Mouse (Mus musculus): Measurements from ENCODE around the gene Sipa1l1. TPM values are rescaled to one million over a fixed set of nuclear protein-coding genes. Genes with fewer than 3 reads are reported as not detected.

The Sipa1l1 gene
- polyA plus RNA-seq, 1 experiment: 181 TPM

DNA sequence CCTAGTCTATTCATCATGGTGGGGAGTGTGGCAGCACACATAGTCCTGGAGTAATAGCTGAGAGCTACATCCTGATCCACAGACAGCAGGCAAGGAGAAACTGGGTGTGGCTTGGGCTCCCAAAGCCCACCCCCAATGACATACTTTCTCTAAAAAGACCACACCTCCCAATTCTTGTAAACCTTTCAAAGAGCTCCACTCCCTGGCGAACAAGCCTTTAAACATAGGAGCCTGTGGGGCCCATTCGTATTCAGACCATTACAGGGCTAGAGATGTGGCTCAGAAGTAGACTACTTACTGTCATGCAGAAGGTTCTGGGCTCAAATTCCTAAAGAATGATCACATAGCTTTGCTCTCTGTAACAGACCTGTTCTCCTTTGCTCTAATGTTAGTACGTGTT is 156.4 kb downstream of the Sipa1l1 start:
- DNase-seq (ENCODE audit: extremely low spot score in 1 of 2, low spot score in 1 of 2): no peak

DNA sequence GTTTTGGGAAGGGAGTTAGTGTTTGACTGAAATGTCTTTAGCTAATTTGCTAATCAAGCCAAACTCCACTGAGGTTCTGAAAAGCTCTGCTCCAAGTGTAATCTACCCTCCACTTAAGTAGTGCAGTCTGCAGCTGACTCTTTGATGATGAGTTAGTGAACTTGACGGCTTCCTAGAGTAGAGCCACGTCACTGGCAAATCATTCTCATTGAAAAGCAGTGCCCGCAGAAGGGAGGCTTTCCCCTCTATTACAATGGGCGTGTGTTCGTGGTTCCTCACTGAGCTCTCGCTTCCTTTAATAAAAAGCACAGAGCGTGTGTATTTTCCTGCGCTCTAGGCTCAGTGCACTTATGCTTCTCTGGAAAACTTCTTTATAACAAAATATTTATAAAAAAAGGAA is 157.3 kb downstream of the Sipa1l1 start:
- DNase-seq (ENCODE audit: extremely low spot score in 1 of 2, low spot score in 1 of 2): no peak

DNA sequence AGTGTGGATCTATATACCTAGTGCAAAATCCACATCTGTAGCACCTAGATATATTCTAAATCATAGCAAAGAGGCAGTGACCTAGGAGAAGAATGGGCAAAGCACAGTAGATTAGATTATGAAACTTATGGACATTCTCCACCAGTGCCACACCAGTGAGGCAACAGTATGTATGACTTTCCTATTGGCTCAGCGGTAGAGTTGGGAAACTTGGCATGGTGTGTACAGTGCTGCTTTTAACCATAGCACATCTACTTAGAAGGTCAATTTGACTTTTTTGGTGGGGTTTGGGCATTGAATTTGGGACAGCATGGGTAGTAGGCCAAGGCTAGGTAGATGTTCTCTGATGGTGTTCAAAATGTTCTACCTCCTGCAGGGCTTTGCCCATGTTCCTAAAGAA is 159.0 kb downstream of the Sipa1l1 start:
- DNase-seq (ENCODE audit: extremely low spot score in 1 of 2, low spot score in 1 of 2): no peak

DNA sequence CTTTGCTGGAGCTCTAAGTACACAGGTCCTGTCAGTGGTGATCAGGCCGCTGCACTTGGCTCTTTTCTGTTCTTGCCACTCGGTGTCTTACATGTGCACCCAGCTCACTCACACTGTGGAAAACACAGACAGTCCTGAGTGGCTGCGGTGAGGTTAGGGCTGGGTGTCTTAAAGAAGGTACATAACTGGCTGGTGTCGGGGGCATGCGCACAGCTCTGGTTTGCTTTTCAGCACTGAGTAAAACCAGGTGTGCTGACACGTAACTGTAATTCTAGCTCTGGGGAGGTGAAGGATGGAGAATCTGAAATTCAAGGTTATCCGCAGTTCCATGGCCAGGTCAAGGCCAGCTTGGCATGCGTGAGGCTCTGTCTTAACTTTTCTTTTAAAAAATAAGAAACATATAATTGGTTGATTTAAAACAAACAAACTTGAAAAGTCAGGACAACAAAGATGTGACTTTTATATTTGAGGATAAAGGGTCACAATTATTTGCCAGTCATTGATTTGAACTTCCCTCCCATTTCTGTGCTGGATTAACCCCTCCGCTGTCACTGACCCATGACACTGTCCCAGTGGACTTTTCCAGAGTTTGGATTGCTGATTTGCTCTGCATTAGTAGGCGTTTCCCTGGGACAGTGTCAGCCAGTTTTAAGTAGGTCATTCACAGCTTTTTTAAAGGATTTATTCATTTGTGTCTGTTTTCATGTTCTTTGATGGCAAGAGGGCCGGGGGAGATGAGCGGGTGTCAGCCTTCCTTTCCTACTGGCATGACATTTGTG is 163.9 kb downstream of the Sipa1l1 start:
- no peak for DNase-seq (ENCODE audit: extremely low spot score in 1 of 2, low spot score in 1 of 2)

DNA sequence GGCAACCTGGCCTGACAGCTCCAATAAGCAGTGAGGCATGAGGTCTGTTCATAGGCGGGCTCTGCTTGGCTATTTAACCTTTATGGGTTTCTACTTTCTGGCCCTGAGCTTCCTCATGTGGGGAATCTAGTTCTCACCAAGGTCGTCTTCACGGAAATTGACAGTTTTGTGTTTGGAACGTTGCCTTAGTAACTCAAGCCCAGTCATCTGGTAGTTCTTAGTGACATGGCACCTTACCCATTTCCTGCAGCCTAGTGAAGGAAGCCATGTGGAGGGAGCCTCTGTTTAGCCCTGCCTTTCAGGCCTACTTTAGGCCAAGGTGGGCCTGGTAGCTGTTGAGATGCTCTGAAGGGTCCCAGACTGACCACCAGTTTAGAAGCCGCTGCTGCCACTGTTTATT is 164.9 kb downstream of the Sipa1l1 start:
- no peak for DNase-seq (ENCODE audit: extremely low spot score in 1 of 2, low spot score in 1 of 2)

DNA sequence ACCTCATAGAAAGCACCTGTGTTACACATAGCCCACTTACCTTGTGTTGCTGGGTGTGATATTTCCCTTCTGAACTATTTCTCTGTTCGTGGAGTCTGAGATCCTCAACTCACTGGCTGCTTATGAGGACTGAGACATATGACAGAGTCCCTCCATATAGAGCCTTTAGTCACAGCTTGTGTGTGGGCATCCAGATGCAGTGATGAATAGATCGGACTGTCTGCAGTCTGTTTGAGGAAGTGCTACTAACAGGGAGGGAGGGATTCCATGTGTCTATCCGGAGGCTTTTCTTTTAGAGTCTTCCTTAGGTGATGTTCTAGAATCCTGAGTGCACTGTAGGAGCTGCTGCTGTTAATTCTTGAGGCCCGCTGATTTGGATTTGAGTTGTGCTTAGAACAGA is 165.4 kb downstream of the Sipa1l1 start:
- DNase-seq (ENCODE audit: extremely low spot score in 1 of 2, low spot score in 1 of 2): no peak

DNA sequence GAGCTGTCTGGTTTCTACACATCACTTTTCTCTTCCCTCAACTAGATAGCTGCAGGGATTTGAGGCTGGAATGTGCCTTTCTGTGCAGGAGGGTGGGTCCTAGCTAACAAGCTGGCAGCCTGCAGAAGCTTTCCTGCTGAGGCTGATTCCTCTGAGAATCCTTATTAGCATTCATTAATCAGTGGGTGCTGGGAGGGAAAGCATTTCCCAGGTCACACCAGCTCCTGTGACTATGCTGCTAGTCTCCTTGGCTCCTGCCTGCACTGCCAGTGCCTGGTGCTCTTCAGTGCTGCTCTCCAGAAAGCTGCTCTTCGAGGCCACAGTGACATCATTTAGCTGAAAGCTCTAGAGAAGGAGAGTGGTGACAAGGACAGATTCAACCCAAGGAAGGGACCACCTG is 166.0 kb downstream of the Sipa1l1 start:
- DNase-seq (ENCODE audit: extremely low spot score in 1 of 2, low spot score in 1 of 2): no peak

DNA sequence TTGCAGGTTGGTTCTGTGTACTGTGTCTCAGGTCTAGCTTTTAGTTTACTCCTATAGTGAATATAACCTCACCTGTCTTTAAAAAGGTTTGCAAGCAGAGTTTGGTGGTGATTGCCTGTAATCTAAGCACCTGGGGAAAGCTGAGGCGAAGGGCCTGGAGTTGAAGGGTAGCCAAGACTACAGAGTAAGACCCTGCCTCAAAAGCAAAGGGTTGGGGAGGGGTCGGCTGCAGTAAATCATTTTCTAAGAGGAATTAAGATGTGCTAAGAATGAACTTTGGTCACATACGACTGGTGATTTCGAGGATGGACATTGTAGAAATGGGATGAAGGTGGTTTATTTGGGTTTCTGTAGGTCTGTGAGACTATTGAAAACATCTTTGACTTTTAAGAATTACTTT is 169.4 kb downstream of the Sipa1l1 start:
- no peak for DNase-seq (ENCODE audit: extremely low spot score in 1 of 2, low spot score in 1 of 2)

DNA sequence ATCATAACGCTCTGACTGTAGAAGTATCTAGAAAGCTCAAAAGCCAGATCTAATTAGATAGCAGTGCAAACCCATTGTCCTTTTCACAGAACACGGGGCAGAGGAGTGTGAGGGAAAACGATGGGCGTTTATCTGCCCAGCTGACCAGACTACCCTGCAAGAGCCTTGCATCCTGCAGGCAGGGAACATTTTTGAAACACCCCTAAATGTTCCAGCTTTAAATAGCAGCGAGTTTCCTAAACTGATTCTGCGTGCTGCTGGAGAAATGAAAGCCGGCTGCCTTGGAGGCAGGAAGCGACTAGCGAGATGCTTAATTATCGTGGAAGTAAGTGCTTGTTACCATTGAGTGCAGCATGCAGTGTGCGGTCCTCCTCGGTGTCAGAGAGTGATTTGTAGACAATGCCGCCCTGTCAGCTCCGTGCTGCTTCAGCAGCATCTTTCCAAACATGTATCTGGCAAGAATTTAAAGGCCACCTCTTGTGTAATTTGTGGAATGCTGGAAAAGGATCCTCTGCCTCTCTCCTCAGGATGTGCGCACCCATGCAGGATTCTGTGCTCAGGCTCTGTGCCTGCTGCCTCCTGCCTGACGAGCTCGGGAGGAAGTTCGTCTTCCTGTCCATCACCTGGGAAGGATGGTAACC is 170.2 kb downstream of the Sipa1l1 start:
- peak; percentile 41 to 64 for DNase-seq (ENCODE audit: extremely low spot score in 1 of 2, low spot score in 1 of 2)

DNA sequence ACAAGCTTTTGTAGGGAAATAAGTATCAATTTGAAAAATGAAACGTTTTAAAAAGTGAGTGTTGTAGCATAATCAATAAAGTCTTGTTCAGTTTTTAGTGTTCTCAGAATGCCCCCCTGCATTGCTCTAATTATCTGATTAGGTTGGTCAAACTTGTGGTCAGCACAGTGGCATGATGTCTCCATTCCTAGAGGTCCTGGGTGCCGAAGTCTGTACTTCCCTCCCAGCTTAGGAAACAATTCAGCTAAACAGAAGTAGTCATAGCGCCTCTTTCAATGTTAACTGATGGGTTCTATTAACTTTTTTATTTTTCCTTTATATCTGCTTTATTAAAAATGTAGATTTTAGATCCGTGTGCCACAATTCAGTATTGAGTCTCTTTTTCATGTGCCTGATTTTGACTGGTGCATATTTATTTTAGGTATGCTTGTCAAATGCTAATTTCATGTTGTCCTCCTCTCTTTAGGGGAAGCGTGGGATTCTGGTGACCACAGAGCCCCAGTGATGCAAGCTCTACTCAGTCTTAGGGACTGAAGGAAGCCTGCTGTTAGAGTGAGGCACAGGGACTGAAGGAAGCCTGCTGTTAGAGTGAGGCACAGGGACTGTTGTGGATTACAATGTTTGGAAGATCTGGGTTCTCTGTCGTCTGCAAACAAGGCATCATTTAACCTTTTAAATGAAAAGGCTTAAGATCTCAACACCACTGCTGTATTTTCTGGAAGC is 171.2 kb downstream of the Sipa1l1 start:
- no peak for DNase-seq (ENCODE audit: extremely low spot score in 1 of 2, low spot score in 1 of 2)

DNA sequence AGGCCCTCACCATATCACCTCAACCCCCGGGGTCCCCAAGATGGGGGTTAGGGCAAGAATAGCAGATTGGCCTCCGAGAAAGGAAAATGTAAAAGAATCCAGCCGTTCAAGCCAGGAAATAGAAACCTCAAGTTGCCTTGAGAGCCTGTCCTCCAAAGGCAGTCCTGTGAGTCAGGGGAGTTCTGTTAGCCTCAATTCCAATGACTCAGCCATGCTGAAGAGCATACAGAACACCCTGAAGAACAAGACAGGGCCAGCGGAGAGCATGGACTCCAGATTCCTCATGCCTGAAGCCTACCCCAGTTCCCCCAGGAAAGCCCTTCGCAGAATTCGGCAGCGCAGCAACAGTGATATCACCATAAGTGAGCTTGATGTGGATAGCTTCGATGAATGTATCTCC is 172.1 kb downstream of the Sipa1l1 start:
- no peak for DNase-seq (ENCODE audit: extremely low spot score in 1 of 2, low spot score in 1 of 2)

DNA sequence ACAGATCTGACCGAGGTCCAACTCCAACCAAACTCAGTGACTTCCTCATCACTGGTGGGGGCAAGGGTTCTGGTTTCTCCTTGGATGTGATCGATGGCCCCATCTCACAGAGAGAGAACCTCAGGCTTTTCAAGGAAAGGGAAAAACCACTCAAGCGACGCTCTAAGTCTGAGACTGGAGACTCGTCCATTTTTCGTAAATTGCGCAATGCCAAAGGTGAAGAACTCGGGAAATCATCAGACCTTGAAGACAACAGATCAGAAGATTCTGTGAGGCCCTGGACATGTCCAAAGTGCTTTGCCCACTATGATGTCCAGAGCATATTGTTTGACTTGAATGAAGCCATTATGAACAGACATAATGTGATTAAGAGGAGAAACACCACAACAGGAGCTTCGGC is 172.6 kb downstream of the Sipa1l1 start:
- DNase-seq (ENCODE audit: extremely low spot score in 1 of 2, low spot score in 1 of 2): no peak

DNA sequence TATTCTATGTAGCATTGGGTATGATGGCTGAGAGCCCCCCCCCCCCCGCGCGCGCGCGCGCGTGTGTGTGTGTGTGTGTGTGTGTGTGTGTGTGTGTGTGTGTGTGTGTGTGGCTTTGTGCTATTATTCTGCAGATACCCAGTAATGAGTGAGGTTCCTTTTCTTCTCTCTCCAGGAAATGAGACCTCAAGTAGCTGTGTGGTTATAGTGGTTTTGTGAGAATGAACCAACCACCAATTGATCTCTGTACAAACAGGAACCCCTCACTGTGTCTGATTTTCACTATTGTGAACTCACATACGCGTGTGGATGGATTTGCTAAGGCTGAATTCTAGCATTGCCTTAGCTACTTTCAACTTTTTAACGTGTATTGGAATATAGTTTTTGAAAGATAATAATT is 181.0 kb downstream of the Sipa1l1 start:
- DNase-seq (ENCODE audit: extremely low spot score in 1 of 2, low spot score in 1 of 2): no peak

DNA sequence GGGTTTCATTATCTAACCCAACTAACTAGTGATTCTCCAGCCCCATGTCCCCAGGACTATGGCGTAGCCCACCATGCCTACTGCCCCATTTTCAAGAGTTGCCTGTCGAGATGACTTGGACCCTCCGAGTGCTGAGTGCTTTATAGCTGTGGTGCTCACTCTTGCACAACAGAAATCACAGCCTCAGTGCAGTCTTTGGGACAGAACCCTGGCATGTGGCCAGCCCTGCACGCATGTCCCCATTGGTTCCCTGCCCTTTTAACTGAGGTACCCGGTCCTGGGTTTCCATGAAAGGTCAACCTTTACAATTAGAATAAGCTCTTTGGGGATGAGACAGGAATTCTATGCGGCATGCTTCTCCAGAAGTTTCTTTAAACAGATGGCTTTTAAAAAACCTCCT is 181.8 kb downstream of the Sipa1l1 start:
- DNase-seq (ENCODE audit: extremely low spot score in 1 of 2, low spot score in 1 of 2): no peak

DNA sequence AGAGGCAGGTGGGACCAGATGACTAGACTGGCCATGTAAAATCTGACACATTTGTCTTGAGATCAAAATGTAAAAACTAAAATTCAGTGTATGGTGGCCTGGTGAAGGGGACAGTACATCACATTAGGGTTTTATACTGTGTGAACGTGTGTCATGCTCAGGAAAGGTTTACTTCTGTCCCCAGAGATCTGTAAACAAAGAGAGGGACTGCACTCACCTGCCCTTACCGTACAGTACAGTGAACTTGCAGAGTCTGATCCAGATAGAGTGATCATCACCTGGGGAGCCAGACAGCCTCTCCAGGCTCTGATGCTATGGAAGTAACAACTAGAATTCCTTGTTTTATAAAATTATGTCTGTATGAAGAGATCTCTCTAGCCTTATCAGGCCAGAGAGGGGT is 184.5 kb downstream of the Sipa1l1 start:
- DNase-seq (ENCODE audit: extremely low spot score in 1 of 2, low spot score in 1 of 2): no peak

DNA sequence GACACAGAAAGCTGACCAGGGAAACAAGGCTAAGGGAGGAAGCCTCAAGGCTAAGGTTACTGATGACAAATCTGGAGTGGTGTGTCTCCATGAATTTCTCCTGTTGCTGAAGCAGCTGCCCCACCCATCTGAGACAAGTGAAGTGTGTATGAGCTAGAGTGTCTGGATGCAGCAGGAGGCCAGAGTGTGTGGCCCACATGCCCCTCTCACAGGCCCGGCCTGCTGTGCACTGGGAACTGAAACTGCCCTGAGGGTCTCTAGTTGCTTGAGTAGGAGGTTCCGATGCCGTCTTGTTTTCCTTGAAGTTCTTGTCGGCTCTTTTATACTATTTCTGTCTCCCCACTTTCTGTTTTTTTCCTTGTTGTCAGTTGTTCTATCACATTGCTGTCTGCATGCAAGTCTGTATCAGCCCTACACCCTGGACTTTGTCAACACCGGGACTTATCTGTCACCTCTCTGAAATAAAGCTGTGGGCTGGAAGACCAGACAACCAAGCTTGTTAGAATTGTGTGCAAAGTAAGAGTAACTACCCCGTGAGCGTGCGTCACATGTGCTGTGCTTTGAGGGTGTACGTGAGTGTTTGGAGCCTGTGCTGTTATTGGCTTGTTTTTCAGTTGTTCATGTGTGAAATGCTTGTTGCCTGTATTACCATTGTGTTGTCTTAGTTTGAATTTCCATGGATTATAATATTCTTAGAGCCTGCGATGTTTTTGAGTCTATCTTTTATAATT is 186.5 kb downstream of the Sipa1l1 start:
- DNase-seq (ENCODE audit: extremely low spot score in 1 of 2, low spot score in 1 of 2): no peak

DNA sequence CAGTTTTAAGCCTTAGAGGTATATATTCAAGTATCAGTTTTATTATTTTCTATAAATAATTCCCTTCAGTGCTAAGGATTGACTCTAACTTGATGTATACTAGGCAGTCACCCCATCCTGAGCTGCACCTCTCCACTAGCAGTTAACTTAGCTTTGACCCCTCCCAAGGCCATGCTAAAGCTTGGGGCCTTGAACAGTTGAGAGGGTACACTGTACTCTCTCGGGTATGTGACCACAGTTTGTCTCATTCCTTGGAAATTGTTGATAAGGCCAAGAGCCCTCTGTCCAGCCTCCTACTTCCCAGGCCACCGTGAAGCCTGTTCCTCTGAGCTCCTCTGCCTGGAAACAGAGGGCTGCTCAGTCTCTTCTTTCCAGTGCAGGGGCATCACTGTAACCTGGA is 187.4 kb downstream of the Sipa1l1 start:
- DNase-seq (ENCODE audit: extremely low spot score in 1 of 2, low spot score in 1 of 2): no peak

DNA sequence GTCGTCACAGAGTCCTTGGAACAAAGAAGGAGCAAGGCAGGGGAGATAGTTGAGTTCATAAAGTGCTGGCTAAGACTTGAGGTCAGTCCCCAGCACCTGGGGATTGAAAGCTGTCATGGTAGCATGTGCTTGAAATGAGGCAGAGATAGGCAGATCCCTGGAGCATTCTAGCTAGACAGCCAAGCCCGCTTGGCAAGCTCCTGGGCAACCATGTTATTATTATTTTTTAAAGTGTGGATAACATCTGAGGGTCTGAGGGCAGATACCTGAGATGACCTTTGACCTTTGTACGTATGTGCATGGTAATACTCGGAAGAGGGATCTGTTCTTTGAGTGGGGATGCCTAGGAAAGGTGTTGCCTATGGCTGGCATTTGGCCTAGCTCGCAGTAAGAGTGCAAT is 188.3 kb downstream of the Sipa1l1 start:
- DNase-seq (ENCODE audit: extremely low spot score in 1 of 2, low spot score in 1 of 2): no peak

DNA sequence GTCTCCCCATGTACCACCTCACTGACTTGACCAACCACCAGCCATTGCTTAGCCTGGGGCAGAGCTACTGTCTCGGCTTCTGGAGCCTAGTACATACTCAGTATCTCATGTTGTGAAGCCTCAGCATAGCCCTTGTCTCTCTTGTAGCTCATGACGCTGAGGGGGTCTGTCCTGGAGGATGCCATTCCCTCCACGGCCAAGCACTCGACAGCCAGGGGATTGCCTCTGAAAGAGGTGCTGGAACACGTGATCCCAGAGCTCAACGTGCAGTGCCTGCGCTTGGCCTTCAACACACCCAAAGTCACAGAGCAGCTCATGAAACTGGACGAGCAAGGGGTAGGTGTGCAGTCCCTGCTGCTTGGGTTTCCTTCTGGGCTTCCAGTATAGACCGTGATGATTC is 193.7 kb downstream of the Sipa1l1 start:
- DNase-seq (ENCODE audit: extremely low spot score in 1 of 2, low spot score in 1 of 2): no peak

DNA sequence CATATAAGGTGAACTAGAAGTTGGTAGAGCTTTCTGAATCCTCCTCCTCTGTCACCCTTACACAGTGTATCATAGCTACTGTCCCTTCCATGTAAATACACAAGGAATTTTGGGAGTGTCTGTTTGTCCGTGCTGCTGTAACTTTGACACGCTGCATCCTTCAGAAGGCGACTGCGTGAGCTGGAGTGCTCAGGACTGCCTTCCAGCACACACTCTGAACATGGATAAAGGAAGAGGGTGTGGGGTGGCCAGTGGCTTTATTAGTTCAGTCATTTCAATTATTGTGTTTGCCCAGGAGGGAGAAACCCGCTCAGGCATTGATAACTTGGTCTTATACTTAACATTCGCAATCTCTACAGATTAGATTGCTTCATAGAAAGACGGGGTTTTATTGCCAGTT is 195.1 kb downstream of the Sipa1l1 start:
- no peak for DNase-seq (ENCODE audit: extremely low spot score in 1 of 2, low spot score in 1 of 2)

DNA sequence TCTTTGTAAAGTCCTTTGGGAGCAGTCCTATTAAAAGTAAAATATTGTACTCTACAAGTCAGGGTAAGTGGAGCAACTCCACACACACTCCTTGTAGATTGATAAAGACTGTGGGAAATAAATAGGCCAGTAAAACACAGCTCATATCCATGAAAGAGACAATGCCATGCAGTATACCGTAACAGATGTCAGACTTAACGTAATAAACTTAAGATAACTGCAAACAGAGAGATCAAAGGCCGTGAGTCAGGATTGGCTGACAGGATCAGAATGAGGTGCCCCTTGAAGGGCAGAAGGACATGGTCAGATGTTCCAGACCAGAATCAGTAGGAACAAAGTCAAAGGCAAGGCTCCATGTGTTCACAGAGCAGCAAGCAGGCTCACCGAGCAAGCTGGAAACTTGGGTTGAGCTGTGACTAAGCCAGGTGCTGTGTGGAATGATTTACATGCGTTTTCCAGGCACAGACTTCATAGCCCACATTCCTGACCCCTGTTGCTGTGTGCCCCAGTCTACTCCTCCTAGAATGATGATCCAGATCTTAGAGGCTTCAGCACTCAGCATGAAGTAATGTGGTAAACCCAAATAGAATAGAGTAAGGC is 196.3 kb downstream of the Sipa1l1 start:
- no peak for DNase-seq (ENCODE audit: extremely low spot score in 1 of 2, low spot score in 1 of 2)

All from frontal cortex, adult 2 months (tissue).